Mouse (Mus musculus) thymus, adult 2 months (tissue): ENCODE data around the gene Clcnkb. TPM values are rescaled to one million over a fixed set of nuclear protein-coding genes. Genes with fewer than 3 reads are reported as not detected.

ENCODE experiments used
- DNase-seq: peaks from one replicate; pipeline ENCODE4 v3.0.0; 2021
- H3K27ac ChIP-seq: fragments of 200-500 bp; 2 replicates; pipeline ENCODE4 v1.5.1; 2012; ENCODE audit warnings: low read length, control low read depth; ENCODE audit not compliant: control insufficient read depth, insufficient read depth
- H3K27me3 ChIP-seq: fragments of 200-500 bp; 2 replicates; pipeline ENCODE4 v1.6.1; 2012; ENCODE audit warnings: mild to moderate bottlenecking, low read length, moderate library complexity, mixed read lengths; ENCODE audit not compliant: control insufficient read depth, insufficient read depth
- H3K36me3 ChIP-seq: fragments of 200-500 bp; 2 replicates; pipeline ENCODE4 v1.6.1; 2012; ENCODE audit warnings: mild to moderate bottlenecking, low read length, moderate library complexity; ENCODE audit not compliant: control insufficient read depth, insufficient read depth
- H3K4me1 ChIP-seq: fragments of 200-500 bp; replicated peaks from 2 replicates; pipeline ENCODE4 v1.6.1; 2012; ENCODE audit warnings: low read length; ENCODE audit not compliant: control insufficient read depth, insufficient read depth
- H3K4me3 ChIP-seq: fragments of 200-500 bp; 2 replicates; pipeline ENCODE4 v1.5.1; 2012; ENCODE audit warnings: mild to moderate bottlenecking, low read length, control low read depth, moderate library complexity; ENCODE audit not compliant: control insufficient read depth, insufficient read depth
- CTCF ChIP-seq: fragments of 200-500 bp; IDR thresholded peaks from 2 replicates; pipeline ENCODE4 v1.5.1; 2012; ENCODE audit warnings: mild to moderate bottlenecking, control low read depth, low read length, moderate library complexity, borderline replicate concordance; ENCODE audit not compliant: control insufficient read depth, poor library complexity, insufficient read depth; ENCODE audit errors: extremely low read depth
- POLR2A ChIP-seq: fragments of 200-500 bp; IDR thresholded peaks from 2 replicates; pipeline ENCODE4 v1.6.1; 2012; ENCODE audit warnings: mild to moderate bottlenecking, low read length, control low read depth, moderate library complexity; ENCODE audit not compliant: control insufficient read depth, poor library complexity, insufficient read depth; ENCODE audit errors: extremely low read depth
- WGBS: fragments of 180-500 bp; shearing (Covaris S2); methylation state at CpG from one replicate; pipeline ENCODE4 v1.1.7; 2018; 5-methylcytosine and 5-hydroxymethylcytosine counted together
- polyA plus RNA-seq: library from polyadenylated mRNA; depleted of rRNA; stranded (reverse); fragments of >200 nt; gene quantifications from 2 replicates; pipeline ENCODE4 v1.2.3, GENCODE M21; 2012; rRNA removed

Gene Clcnkb
- polyA plus RNA-seq, 1 experiment, result 0.27 TPM

- Histone ChIP-seq H3K36me3 (no peaks in the 10 kb centered on the region), H3K27ac (no peak overlapping the region), H3K27me3 (peaks cover 3% of the 10 kb centered on the region; the same call in 1 of the 2 replicates), H3K4me3 (no peak overlapping the region), H3K4me1 (0 out of 2 replicates have a peak, but pooled peaks cover 2% of the 10 kb centered on the region)
- no peak for DNase-seq
- TF ChIP-seq POLR2A (no peak), CTCF (no peak)
- WGBS, result 66% methylated on average over 8 of the region's 8 CpGs
These were observed 50.7 kb downstream of the Clcnkb start for GRCm38 (mm10) chr4:141365126-141365525.

- DNase-seq, result peak; percentile 72
- no peaks in the 10 kb centered on the region for H3K27me3 ChIP-seq
- WGBS, result 29% methylated on average over 11 of the region's 11 CpGs
- no peak overlapping the region for H3K4me3 ChIP-seq
- H3K4me1 ChIP-seq, result 0 out of 2 replicates have a peak, but pooled peaks cover under 1% of the 10 kb centered on the region
- H3K36me3 ChIP-seq, result no peaks in the 10 kb centered on the region
- TF ChIP-seq POLR2A (no peak), CTCF (peak; percentile 67; the same call in 1 of the 2 replicates)
- H3K27ac ChIP-seq, result no peak overlapping the region
These were observed 52.8 kb downstream of the Clcnkb start for GRCm38 (mm10) chr4:141362937-141363548.

GRCm38 (mm10) chr4:141360846-141361245 is 55.0 kb downstream of the Clcnkb start:
- Histone ChIP-seq H3K27ac (no peak overlapping the region), H3K4me1 (no peaks in the 10 kb centered on the region), H3K4me3 (no peak overlapping the region), H3K36me3 (no peaks in the 10 kb centered on the region), H3K27me3 (no peaks in the 10 kb centered on the region)
- DNase-seq, result peak; percentile 23
- 41% methylated on average over 7 of the region's 7 CpGs for WGBS
- TF ChIP-seq POLR2A (no peak), CTCF (no peak)

- no peak overlapping the region for H3K27ac ChIP-seq
- H3K27me3 ChIP-seq, result no peaks in the 10 kb centered on the region
- no peaks in the 10 kb centered on the region for H3K4me1 ChIP-seq
- TF ChIP-seq POLR2A, result no peak
- no peak for TF ChIP-seq CTCF
- DNase-seq, result no peak
- WGBS, result 95% methylated on average over 6 of the region's 6 CpGs
- no peak overlapping the region for H3K4me3 ChIP-seq
- H3K36me3 ChIP-seq, result no peaks in the 10 kb centered on the region
These were observed 56.6 kb downstream of the Clcnkb start for GRCm38 (mm10) chr4:141359222-141359621.

- no peak for DNase-seq
- Histone ChIP-seq H3K36me3 (no peaks in the 10 kb centered on the region), H3K27me3 (no peaks in the 10 kb centered on the region), H3K4me1 (no peaks in the 10 kb centered on the region), H3K27ac (no peak overlapping the region), H3K4me3 (no peak overlapping the region)
- no peak for TF ChIP-seq POLR2A
- TF ChIP-seq CTCF, result no peak
These were observed 58.0 kb downstream of the Clcnkb start for GRCm38 (mm10) chr4:141357811-141358210.

Other genes with a start within 250 kb of the Clcnkb start
- gene Rsg1, start 202.1 kb downstream of the Clcnkb start, polyA plus RNA-seq, result 3.5 and 3.6 TPM in 2 replicates
- gene Arhgef19, start 176.5 kb downstream of the Clcnkb start, polyA plus RNA-seq, result 2.6 and 2.8 TPM in 2 replicates
- 3.6 and 3.9 TPM in 2 replicates for gene Epha2, start 114.8 kb downstream of the Clcnkb start, polyA plus RNA-seq
- 0.17 and 0.40 TPM in 2 replicates for gene Fam131c, start 47.8 kb downstream of the Clcnkb start, polyA plus RNA-seq
- 0.35 and 0.46 TPM in 2 replicates for gene Clcnka, start 17.3 kb downstream of the Clcnkb start, polyA plus RNA-seq
- 3.3 and 36.2 TPM in 2 replicates for gene Hspb7, start 4.8 kb upstream of the Clcnkb start, polyA plus RNA-seq
- gene Srarp, start 20.1 kb upstream of the Clcnkb start, polyA plus RNA-seq, result 0.40 and 0.42 TPM in 2 replicates
- 87.3 and 98.6 TPM in 2 replicates for gene Zbtb17, start 28.6 kb upstream of the Clcnkb start, polyA plus RNA-seq
- gene Spen, start 122.6 kb upstream of the Clcnkb start, polyA plus RNA-seq, result 63.4 and 84.1 TPM in 2 replicates
- gene Fblim1, start 190.1 kb upstream of the Clcnkb start, polyA plus RNA-seq, result 9.5 and 16.2 TPM in 2 replicates
- 1.2 and 2.8 TPM in 2 replicates for gene Tmem82, start 202.6 kb upstream of the Clcnkb start, polyA plus RNA-seq
- 2.6 and 12.3 TPM in 2 replicates for gene Slc25a34, start 207.8 kb upstream of the Clcnkb start, polyA plus RNA-seq
- gene Plekhm2, start 248.9 kb upstream of the Clcnkb start, polyA plus RNA-seq, result 58.5 and 71.4 TPM in 2 replicates